Mouse (Mus musculus) hindbrain, embryonic 14.5 days (tissue): ENCODE results near the gene Akr1d1. TPM values are rescaled to one million over a fixed set of nuclear protein-coding genes. Genes with fewer than 3 reads are reported as not detected.

Experiments
- ATAC-seq: fragments of 200-750 bp; cut with Nextera tagmentation; 2 replicates; pipeline ENCODE4 v1.8.0; 2017; ENCODE audit warnings: moderate number of reproducible peaks, mild to moderate bottlenecking, moderate TSS enrichment, moderate library complexity; ENCODE audit not compliant: low FRiP score
- DNase-seq: peaks from one replicate; pipeline ENCODE4 v3.0.0-alpha.2; 2015; ENCODE audit warnings: low spot score
- H3K27ac ChIP-seq: fragments of 300-500 bp; sonication (generic); 2 replicates; pipeline ENCODE4 v1.5.1; 2014; ENCODE audit warnings: mild to moderate bottlenecking, moderate library complexity
- H3K27me3 ChIP-seq: fragments of 300-500 bp; sonication (generic); 2 replicates; pipeline ENCODE4 v1.6.1; 2014; ENCODE audit warnings: mild to moderate bottlenecking, low read length, mixed read lengths; ENCODE audit not compliant: control insufficient read depth, insufficient read depth
- H3K36me3 ChIP-seq: fragments of 300-500 bp; sonication (generic); replicated peaks from 2 replicates; pipeline ENCODE4 v1.6.1; 2014; ENCODE audit not compliant: control insufficient read depth, insufficient read depth
- H3K4me1 ChIP-seq: fragments of 300-500 bp; sonication (generic); replicated peaks from 2 replicates; pipeline ENCODE4 v1.6.1; 2014; ENCODE audit warnings: antibody characterized with exemption, low read length, mixed read lengths; ENCODE audit not compliant: control insufficient read depth, insufficient read depth
- H3K4me2 ChIP-seq: fragments of 300-500 bp; sonication (generic); replicated peaks from 2 replicates; pipeline ENCODE4 v1.6.1; 2014; ENCODE audit warnings: mild to moderate bottlenecking, moderate library complexity
- H3K4me3 ChIP-seq: fragments of 300-500 bp; sonication (generic); replicated peaks from 2 replicates; pipeline ENCODE4 v1.5.1; 2014; ENCODE audit warnings: mild to moderate bottlenecking, low read length
- H3K9ac ChIP-seq: fragments of 300-500 bp; sonication (generic); 2 replicates; pipeline ENCODE4 v1.6.1; 2014
- H3K9me3 ChIP-seq: fragments of 300-500 bp; sonication (generic); 2 replicates; pipeline ENCODE4 v1.6.1; 2016; ENCODE audit warnings: low read length; ENCODE audit not compliant: control insufficient read depth
- WGBS: fragments of 180-500 bp; shearing (Covaris S2); extraction: QIAGEN DNeasy Blood & Tissue Kit; methylation state at CpG from one replicate; pipeline ENCODE4 v1.1.7; 2014; 5-methylcytosine and 5-hydroxymethylcytosine counted together
- polyA plus RNA-seq: library from polyadenylated mRNA; unstranded; fragments of >200 nt; fragmentation: Nextera tagmentation; extraction: Ambion mirVana; gene quantifications from 2 replicates; pipeline ENCODE4 v1.2.1, GENCODE M21; 2014

Akr1d1 gene
- polyA plus RNA-seq, 1 experiment from 2014 or later, result not detected

DNA sequence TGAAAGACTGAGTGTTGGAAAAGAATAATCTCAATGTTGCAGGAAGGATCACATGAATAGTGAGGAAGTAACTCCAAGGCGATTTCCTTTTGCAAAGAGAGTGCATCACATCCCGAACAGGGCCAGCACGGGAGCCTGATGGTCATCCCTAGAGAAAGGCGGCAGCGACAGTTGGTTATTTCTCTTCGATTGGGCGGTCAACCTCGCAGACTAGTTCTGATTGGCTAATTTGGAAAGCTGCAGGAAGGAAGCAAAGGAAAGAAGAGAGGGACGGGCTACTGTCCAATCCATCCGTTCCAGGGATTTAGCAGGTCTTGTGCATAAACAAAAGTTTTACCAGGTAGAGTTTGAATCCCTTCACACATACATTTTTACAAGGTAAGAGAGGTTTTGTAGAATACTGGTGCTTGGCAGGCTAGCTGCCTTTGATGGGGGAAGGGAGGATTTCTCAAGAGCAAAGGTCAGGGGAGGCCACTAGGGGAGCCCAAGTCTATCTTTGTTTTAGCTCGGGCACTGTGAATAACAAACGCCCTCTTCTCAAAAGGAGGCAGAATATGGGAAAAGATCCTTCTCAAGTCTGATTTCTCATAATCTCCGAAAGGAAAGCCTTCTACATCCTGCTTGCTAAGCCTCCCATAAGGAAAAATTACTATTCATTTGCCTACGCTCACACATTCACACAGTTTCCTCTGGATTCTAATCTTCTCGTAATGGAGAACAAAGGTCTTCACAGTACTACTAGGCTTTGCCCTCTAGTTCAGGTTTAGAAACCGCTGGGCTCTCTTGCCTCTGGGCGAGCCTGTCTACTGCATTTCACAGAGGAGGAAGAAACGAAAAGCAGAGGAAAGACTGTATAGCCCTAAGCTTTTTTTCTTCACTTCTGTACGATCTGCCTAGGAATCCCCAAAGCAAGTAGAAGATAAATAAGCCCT lies 62.4 kb downstream of the Akr1d1 start:
- no peaks in the 10 kb centered on the region for H3K27me3 ChIP-seq
- DNase-seq (peak; percentile 80), ATAC-seq (peak; percentile 69)
- no peaks in the 10 kb centered on the region for H3K9me3 ChIP-seq
- WGBS, result 21% methylated on average over 19 of the region's 19 CpGs
- H3K4me2 ChIP-seq, result peak overlapping the region; percentile 38
- H3K4me1 ChIP-seq, result peaks cover 28% of the 10 kb centered on the region
- no peak overlapping the region for H3K4me3 ChIP-seq
- H3K27ac ChIP-seq, result peak overlapping the region; percentile 84
- H3K36me3 ChIP-seq, result no peaks in the 10 kb centered on the region
- peak overlapping the region; percentile 26; the same call in 1 of the 2 replicates for H3K9ac ChIP-seq

DNA sequence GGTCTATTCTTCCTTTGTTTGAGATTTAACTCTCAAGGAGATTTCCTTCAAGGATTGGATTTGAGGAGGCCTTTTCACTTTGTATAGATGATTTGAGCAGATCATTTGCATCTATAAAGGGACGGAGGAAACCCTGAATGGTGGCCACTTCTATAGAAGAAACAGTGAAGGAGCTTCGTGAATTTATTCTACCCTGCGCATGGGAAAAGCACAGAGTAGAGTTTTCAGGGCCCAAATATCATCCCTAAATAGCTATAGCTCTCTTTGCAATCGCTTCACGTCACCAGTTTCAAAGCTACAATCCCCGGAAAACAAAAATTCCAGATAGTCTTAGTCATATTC lies 63.0 kb downstream of the Akr1d1 start:
- Histone ChIP-seq H3K27me3 (no peaks in the 10 kb centered on the region), H3K9ac (peak overlapping the region; percentile 26; the same call in 1 of the 2 replicates), H3K9me3 (no peaks in the 10 kb centered on the region), H3K4me2 (peak overlapping the region; percentile 38), H3K4me3 (no peak overlapping the region), H3K36me3 (no peaks in the 10 kb centered on the region), H3K4me1 (peaks cover 28% of the 10 kb centered on the region), H3K27ac (peak overlapping the region; percentile 84)
- ATAC-seq (no peak), DNase-seq (peak; percentile 50)
- 22% methylated on average over 6 of the region's 6 CpGs for WGBS

DNA sequence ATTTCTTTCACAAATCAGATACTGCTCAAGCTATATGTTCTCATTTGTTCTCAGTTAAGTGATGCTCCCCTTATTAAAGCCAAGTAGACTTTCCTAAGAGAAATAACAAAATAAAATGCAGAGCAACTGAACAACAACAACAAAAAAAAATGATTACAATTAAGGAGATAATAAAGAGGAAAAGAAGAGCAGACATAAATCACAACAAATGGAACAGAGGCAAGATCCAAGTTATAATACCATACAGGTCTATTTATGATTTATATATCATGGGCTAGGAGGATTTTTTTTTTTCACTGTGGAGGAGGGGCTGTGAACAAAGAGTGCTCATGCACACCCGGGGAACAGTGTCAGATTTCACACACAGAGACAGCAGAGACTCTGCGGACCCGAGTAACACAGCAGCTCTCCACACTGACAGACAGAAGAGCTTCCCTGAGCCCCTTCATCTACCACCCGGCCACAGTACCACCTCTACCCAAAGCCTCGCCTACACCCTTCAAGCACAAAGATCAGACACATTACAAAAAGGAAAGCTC lies 63.6 kb downstream of the Akr1d1 start:
- no peaks in the 10 kb centered on the region for H3K9me3 ChIP-seq
- no peak overlapping the region for H3K4me3 ChIP-seq
- peak overlapping the region; percentile 17 for H3K4me2 ChIP-seq
- no peaks in the 10 kb centered on the region for H3K36me3 ChIP-seq
- no peaks in the 10 kb centered on the region for H3K27me3 ChIP-seq
- no peak for ATAC-seq
- DNase-seq, result peak; percentile 27
- peaks cover 28% of the 10 kb centered on the region for H3K4me1 ChIP-seq
- 9% methylated on average over 5 of the region's 5 CpGs for WGBS
- peak overlapping the region; percentile 84 for H3K27ac ChIP-seq
- 0 out of 2 replicates have a peak overlapping the region, but pooled peaks have one; percentile 25 for H3K9ac ChIP-seq

DNA sequence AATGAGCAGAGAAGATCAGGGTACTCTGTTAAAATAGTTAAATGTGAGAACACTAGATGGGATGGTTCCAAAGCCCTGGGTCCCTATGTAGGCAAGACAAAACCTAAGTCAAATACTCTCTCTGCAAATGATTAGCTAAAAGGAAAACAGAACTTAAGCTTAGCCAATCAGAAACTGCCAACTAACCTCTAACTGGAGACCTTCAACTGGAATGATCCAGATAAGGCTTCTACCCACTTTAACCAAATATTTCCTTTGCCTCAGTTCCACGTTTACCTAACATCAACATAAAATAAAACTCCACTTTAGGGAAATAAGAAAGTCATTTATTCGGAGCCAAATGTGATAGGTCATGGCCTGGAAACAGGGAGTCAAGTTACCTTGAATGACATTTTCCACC lies 67.1 kb downstream of the Akr1d1 start:
- no peak overlapping the region for H3K4me3 ChIP-seq

DNA sequence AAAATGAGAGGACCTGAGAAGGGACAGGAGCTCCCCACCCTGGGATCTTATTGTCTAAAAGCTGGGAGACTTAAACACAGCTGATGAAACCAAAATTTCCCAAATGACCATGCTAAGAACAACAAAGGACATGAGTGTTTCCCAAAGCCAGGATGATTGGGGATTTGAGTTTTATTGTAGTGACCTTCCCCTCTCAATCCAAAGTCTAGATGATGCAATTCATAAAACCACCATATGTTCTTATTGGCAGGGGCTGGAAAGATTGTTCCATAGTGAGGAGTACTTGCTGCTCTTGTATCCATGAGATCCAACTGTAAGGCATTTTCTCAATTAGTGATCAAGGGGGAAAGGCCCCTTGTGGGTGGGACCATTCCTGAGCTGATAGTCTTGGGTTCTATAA lies 68.1 kb downstream of the Akr1d1 start:
- H3K4me1 ChIP-seq, result peaks cover 8% of the 10 kb centered on the region; the same call in 1 of the 2 replicates
- H3K9me3 ChIP-seq, result no peaks in the 10 kb centered on the region
- ATAC-seq, result no peak
- no peak for DNase-seq
- no peaks in the 10 kb centered on the region for H3K27me3 ChIP-seq
- H3K4me2 ChIP-seq, result no peak overlapping the region
- no peaks in the 10 kb centered on the region for H3K36me3 ChIP-seq
- no peak overlapping the region for H3K9ac ChIP-seq
- H3K4me3 ChIP-seq, result no peak overlapping the region
- H3K27ac ChIP-seq, result no peak overlapping the region

More for the DNA sequence above, 67.1 kb downstream of the Akr1d1 start:
- Histone ChIP-seq H3K36me3 (no peaks in the 10 kb centered on the region), H3K27ac (no peak overlapping the region), H3K27me3 (no peaks in the 10 kb centered on the region), H3K9ac (no peak overlapping the region), H3K4me2 (no peak overlapping the region), H3K9me3 (no peaks in the 10 kb centered on the region), H3K4me1 (peaks cover 17% of the 10 kb centered on the region; the same call in 1 of the 2 replicates)
- DNase-seq (no peak), ATAC-seq (no peak)
- 90% methylated on average over 2 of the region's 2 CpGs for WGBS

DNA sequence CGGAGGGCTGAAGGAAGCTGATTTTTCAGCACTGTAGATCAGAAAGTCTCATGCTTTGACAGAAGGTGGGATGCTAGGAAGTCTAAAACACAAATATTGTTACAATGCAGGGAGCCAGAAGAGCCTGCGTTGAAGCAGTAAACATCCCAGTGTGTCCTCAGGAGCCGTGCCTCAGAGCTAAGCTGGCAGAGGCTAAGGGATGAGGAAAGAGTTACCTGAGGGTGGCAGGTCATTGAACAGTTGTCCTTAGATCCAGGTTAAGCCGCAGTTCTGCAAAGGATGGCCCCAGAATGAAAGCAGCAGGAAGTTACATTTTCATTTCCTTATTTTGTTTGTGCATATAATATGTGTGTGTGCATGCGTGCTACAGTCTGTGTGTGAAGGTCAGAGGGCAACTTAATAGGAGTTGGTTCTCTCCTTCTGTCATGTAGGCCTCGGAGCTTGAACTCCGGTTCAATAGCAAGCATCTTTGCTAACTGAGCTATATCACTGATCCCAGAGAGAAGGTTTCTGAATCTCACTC lies 71.1 kb downstream of the Akr1d1 start:
- H3K27me3 ChIP-seq, result no peaks in the 10 kb centered on the region
- no peaks in the 10 kb centered on the region for H3K36me3 ChIP-seq
- no peak overlapping the region for H3K9ac ChIP-seq
- no peaks in the 10 kb centered on the region for H3K9me3 ChIP-seq
- H3K4me2 ChIP-seq, result no peak overlapping the region
- 85% methylated on average over 7 of the region's 7 CpGs for WGBS
- H3K4me1 ChIP-seq, result no peaks in the 10 kb centered on the region
- no peak for DNase-seq
- no peak overlapping the region for H3K4me3 ChIP-seq
- no peak overlapping the region for H3K27ac ChIP-seq
- no peak for ATAC-seq

- Histone ChIP-seq H3K36me3 (no peaks in the 10 kb centered on the region), H3K4me2 (no peak overlapping the region), H3K27ac (no peak overlapping the region), H3K4me1 (no peaks in the 10 kb centered on the region), H3K27me3 (no peaks in the 10 kb centered on the region), H3K9ac (no peak overlapping the region), H3K9me3 (no peaks in the 10 kb centered on the region), H3K4me3 (no peak overlapping the region)
- 56% methylated on average over 9 of the region's 9 CpGs for WGBS
- DNase-seq (no peak), ATAC-seq (no peak)
Observed at GRCm38 (mm10) chr6:37602857-37603765, 73.1 kb downstream of the Akr1d1 start.

DNA sequence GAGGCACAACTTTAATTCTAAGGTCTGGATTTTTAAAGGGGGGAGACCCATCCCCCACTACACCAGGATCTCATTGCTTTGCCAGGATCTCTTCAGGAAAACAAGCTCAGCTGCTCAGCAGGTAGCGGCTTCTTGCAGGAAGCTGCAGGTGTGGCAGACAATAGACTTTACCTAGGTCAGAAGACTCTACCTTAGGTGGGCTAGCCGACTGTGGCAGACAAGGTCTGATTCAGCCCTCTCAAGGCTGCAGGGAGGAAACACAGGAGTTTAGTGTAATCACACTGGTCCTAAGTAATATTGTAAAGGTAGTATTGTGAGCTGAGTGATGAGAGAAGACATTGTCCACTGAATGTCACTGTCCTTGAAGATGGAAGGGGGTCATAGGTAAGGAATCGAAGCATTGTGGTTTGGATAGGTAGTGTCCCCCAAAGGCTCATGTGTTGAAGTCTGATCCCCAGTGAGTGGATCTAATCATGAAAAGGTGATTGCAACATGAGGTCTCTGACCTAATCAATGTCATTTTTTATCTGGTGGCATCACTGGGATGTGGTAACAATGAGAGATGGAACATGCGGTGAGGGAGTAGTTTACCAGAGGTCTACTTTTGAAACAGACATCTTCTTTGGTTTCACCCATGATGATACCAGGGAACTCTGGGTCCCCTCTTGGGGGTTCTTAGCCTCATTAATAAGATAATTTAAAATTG lies 74.4 kb downstream of the Akr1d1 start:
- Histone ChIP-seq H3K36me3 (no peaks in the 10 kb centered on the region), H3K27ac (no peak overlapping the region), H3K4me2 (no peak overlapping the region), H3K27me3 (no peaks in the 10 kb centered on the region), H3K4me3 (no peak overlapping the region), H3K9ac (no peak overlapping the region), H3K4me1 (no peaks in the 10 kb centered on the region), H3K9me3 (no peaks in the 10 kb centered on the region)
- 81% methylated on average over 4 of the region's 4 CpGs for WGBS
- ATAC-seq, result no peak
- DNase-seq, result no peak
